Mouse (Mus musculus): ENCODE measurements around the gene Baz2b. TPM values are rescaled to one million over a fixed set of nuclear protein-coding genes. Genes with fewer than 3 reads are reported as not detected.

The Baz2b gene
- polyA plus RNA-seq, 1 experiment from 2014 or later = 55.1 TPM

GRCm38 (mm10) chr2:59992488-59993189, 217.0 kb downstream of the Baz2b start:
- Histone ChIP-seq H3K4me1 (peaks cover 36% of the 10 kb centered on the region), H3K27me3 (ENCODE audit: insufficient read depth, poor library complexity, severe bottlenecking) (no peaks in the 10 kb centered on the region), H3K4me3 (no peak overlapping the region), H3K36me3 (no peaks in the 10 kb centered on the region), H3K27ac (peak overlapping the region; percentile 37), H3K9me3 (no peaks in the 10 kb centered on the region)
- 51% methylated on average over 10 of the region's 10 CpGs for WGBS
- no peak for DNase-seq (ENCODE audit: low spot score)

- no peaks in the 10 kb centered on the region for H3K27me3 ChIP-seq (ENCODE audit: insufficient read depth, poor library complexity, severe bottlenecking)
- no peak overlapping the region for H3K4me3 ChIP-seq
- H3K4me1 ChIP-seq = peaks cover 38% of the 10 kb centered on the region
- no peaks in the 10 kb centered on the region for H3K36me3 ChIP-seq
- no peak for DNase-seq (ENCODE audit: low spot score)
- H3K27ac ChIP-seq = no peak overlapping the region
- no peaks in the 10 kb centered on the region for H3K9me3 ChIP-seq
Observed at GRCm38 (mm10) chr2:59991775-59992174, 217.9 kb downstream of the Baz2b start.

DNA sequence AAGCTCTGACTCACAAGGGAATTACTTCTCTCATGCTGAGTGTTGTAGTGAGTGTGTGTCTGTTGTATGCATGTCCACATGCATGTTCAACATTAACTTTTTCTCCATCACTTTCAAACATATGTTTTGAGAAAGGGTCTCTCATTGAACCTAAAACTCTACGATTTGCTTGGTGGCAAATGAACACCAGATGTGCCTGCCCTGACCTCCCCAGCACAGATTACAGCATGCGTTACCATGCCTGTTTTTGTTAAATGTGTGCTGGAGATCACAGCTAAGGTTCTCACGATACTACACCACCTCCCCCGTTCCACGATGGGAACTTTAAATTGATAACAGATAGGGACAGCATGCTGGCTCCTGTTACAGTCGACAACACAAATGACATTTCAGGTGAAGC, 222.1 kb downstream of the Baz2b start:
- 26% methylated on average over 6 of the region's 6 CpGs for WGBS
- Histone ChIP-seq H3K9me3 (no peaks in the 10 kb centered on the region), H3K4me3 (no peak overlapping the region), H3K4me1 (peaks cover 31% of the 10 kb centered on the region), H3K27me3 (ENCODE audit: insufficient read depth, poor library complexity, severe bottlenecking) (no peaks in the 10 kb centered on the region), H3K27ac (peak overlapping the region; percentile 7; the same call in 1 of the 2 replicates), H3K36me3 (no peaks in the 10 kb centered on the region)
- no peak for DNase-seq (ENCODE audit: low spot score)

DNA sequence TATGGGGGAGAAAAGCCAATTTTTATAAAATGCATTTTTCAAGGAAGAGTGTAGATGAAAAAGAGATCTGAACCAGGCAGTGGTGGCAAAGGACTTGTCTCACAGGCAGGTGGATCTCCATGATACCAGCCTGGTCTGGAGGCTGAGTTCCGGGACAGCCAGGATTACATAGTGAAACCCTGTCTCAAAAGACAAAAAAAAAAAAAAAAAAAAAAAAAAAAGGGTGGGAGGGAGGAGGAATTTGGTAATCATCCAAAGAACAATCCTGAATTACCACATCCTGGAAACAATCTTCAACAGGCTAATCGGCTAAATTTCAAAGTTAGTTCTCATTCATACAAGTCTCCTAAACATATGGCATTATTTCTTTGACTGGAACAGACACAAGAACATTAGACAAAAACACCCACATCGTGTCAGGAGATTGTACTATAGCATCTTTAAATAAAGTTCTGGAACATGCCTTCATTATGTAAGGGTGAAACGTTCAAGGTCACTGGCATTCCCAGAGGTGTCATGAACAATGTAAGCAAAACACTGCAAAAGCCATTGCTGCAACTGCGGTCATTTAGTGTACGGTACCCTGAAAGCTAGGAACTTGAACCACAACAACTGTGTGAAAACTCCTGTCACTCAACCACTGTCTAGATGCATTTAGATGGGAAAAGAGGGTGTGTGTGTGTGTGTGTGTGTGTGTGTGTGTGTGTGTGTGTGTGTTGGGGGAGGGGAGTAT, 230.0 kb downstream of the Baz2b start:
- Histone ChIP-seq H3K4me3 (no peak overlapping the region), H3K9me3 (no peaks in the 10 kb centered on the region), H3K27ac (no peak overlapping the region), H3K36me3 (peaks cover 27% of the 10 kb centered on the region; the same call in 1 of the 2 replicates), H3K27me3 (ENCODE audit: insufficient read depth, poor library complexity, severe bottlenecking) (no peaks in the 10 kb centered on the region), H3K4me1 (peaks cover 21% of the 10 kb centered on the region)
- 70% methylated on average over 6 of the region's 6 CpGs for WGBS
- no peak for DNase-seq (ENCODE audit: low spot score)

GRCm38 (mm10) chr2:59976680-59977079, 233.0 kb downstream of the Baz2b start:
- H3K36me3 ChIP-seq = peaks cover 27% of the 10 kb centered on the region; the same call in 1 of the 2 replicates
- no peaks in the 10 kb centered on the region for H3K27me3 ChIP-seq (ENCODE audit: insufficient read depth, poor library complexity, severe bottlenecking)
- H3K4me3 ChIP-seq = no peak overlapping the region
- no peak overlapping the region for H3K27ac ChIP-seq
- H3K9me3 ChIP-seq = no peaks in the 10 kb centered on the region
- peaks cover 37% of the 10 kb centered on the region for H3K4me1 ChIP-seq
- DNase-seq (ENCODE audit: low spot score) = no peak
- 89% methylated on average over 5 of the region's 5 CpGs for WGBS

DNA sequence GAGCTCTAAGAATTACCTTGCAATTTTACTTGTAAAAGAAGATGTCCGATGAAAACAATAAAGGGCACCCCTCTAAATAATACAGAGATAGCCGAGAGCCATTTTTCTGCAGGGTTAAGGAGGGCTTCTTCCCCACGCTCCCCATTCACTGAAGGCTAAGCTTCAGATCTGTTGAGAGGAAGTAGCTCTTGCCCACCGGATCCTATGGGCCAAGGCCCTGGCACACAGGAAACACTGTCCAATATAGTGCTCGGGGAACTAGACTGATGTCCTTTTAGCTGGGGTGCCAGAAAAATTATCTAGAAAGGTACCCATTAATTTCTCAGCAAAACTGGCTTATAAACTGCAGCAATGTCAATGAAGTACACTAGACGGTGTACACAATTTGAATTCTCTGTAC, 233.9 kb downstream of the Baz2b start:
- WGBS = 88% methylated on average over 6 of the region's 6 CpGs
- Histone ChIP-seq H3K9me3 (no peaks in the 10 kb centered on the region), H3K27me3 (ENCODE audit: insufficient read depth, poor library complexity, severe bottlenecking) (no peaks in the 10 kb centered on the region), H3K27ac (no peak overlapping the region), H3K36me3 (peaks cover 27% of the 10 kb centered on the region; the same call in 1 of the 2 replicates), H3K4me1 (peaks cover 43% of the 10 kb centered on the region), H3K4me3 (no peak overlapping the region)
- no peak for DNase-seq (ENCODE audit: low spot score)

DNA sequence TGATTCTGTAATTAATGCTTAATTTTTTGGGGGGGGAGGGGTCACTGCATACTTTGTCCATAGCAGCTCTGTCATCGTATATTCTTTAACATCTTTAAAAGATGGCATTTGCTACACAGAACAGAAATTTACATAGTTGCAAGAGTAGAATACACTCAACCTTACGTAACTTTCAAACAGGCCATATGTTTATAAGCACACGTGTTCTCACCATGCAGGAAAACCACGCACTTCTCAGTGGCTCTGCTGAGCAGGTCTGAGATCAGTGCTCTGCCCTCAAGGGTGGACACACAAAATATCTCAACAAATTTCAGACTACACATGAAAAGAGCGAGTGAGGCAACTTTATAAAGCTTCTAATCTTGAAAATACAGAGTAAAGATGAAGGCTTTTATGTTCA, 235.7 kb downstream of the Baz2b start:
- H3K36me3 ChIP-seq = peaks cover 30% of the 10 kb centered on the region; the same call in 1 of the 2 replicates
- no peak overlapping the region for H3K27ac ChIP-seq
- no peaks in the 10 kb centered on the region for H3K9me3 ChIP-seq
- 88% methylated on average over 5 of the region's 5 CpGs for WGBS
- no peak for DNase-seq (ENCODE audit: low spot score)
- H3K4me1 ChIP-seq = peaks cover 42% of the 10 kb centered on the region
- no peaks in the 10 kb centered on the region for H3K27me3 ChIP-seq (ENCODE audit: insufficient read depth, poor library complexity, severe bottlenecking)
- H3K4me3 ChIP-seq = no peak overlapping the region

GRCm38 (mm10) chr2:59973104-59973641, 236.5 kb downstream of the Baz2b start:
- WGBS = 28% methylated on average over 4 of the region's 4 CpGs
- H3K9me3 ChIP-seq = no peaks in the 10 kb centered on the region
- H3K4me1 ChIP-seq = peaks cover 42% of the 10 kb centered on the region
- peak overlapping the region; percentile 64 for H3K27ac ChIP-seq
- H3K4me3 ChIP-seq = no peak overlapping the region
- no peaks in the 10 kb centered on the region for H3K27me3 ChIP-seq (ENCODE audit: insufficient read depth, poor library complexity, severe bottlenecking)
- peak; percentile 71 for DNase-seq (ENCODE audit: low spot score)
- peaks cover 35% of the 10 kb centered on the region for H3K36me3 ChIP-seq

DNA sequence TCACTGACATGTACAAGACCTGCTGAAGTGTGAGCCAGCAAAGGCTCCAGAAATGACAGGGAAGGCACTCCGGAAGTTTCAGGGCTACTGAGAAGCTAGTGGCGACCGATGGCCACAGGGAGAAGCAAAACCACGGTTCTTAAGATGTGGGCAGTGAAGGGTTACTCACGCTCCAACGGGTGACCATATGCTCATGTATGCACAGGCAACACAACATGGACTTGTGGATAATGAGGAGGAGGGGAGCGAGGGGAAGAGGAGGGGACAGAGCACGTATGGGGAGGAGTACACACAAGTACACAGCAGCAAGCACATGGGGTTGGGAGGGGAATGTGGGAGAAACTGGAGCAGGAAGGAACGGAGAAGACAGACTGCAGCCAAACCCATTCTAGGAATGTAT, 239.1 kb downstream of the Baz2b start:
- Histone ChIP-seq H3K27ac (peak overlapping the region; percentile 53; the same call in 1 of the 2 replicates), H3K4me1 (peaks cover 36% of the 10 kb centered on the region), H3K4me3 (no peak overlapping the region), H3K27me3 (ENCODE audit: insufficient read depth, poor library complexity, severe bottlenecking) (no peaks in the 10 kb centered on the region), H3K36me3 (peaks cover 31% of the 10 kb centered on the region), H3K9me3 (no peaks in the 10 kb centered on the region)
- 81% methylated on average over 9 of the region's 9 CpGs for WGBS
- DNase-seq (ENCODE audit: low spot score) = no peak

DNA sequence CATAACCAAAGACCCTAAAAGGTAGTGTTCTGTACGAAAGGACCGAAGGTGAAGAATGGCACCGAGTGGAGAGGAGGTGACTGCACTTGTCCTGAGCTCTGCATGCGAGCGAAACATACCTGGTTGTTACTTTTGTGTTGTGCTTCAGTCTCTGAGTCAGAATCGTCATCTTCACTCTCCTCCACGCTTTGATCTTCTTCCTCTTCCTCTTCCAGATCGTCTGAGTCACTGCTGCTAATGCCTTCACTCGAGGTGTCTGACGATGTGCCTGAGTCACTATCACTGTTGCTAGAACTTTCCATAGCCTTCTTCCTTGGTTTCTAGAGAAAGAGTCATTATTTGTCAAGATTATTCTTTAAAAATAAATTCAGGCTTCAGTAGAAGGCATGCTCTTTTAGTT, 240.5 kb downstream of the Baz2b start:
- peaks cover 30% of the 10 kb centered on the region for H3K4me1 ChIP-seq
- H3K36me3 ChIP-seq = peaks cover 24% of the 10 kb centered on the region
- no peak overlapping the region for H3K27ac ChIP-seq
- WGBS = 76% methylated on average over 10 of the region's 10 CpGs
- no peak for DNase-seq (ENCODE audit: low spot score)
- no peaks in the 10 kb centered on the region for H3K27me3 ChIP-seq (ENCODE audit: insufficient read depth, poor library complexity, severe bottlenecking)
- H3K9me3 ChIP-seq = no peaks in the 10 kb centered on the region
- no peak overlapping the region for H3K4me3 ChIP-seq

DNA sequence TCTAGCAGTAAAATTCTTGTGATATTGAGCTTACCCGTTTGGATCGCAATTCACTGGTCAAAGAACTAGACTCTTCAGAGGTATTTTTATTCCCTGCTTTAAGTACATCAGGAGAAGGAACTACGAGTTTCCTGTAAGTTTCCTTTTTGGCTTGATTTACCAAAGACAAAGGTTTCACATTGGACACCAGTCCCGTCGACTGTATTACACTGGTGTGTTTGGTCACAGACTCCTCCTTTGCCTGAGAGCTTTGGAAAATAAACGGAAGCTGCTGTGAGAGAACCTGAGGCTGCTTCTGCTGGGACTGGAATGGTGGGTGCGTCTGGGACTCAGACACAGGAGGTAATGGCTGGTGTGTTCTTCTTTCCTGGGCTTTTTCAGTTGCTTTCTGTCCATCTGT, 241.0 kb downstream of the Baz2b start:
- Histone ChIP-seq H3K27me3 (ENCODE audit: insufficient read depth, poor library complexity, severe bottlenecking) (no peaks in the 10 kb centered on the region), H3K9me3 (no peaks in the 10 kb centered on the region), H3K4me1 (peaks cover 25% of the 10 kb centered on the region), H3K27ac (no peak overlapping the region), H3K36me3 (peaks cover 24% of the 10 kb centered on the region), H3K4me3 (no peak overlapping the region)
- DNase-seq (ENCODE audit: low spot score) = no peak
- WGBS = 87% methylated on average over 7 of the region's 7 CpGs

DNA sequence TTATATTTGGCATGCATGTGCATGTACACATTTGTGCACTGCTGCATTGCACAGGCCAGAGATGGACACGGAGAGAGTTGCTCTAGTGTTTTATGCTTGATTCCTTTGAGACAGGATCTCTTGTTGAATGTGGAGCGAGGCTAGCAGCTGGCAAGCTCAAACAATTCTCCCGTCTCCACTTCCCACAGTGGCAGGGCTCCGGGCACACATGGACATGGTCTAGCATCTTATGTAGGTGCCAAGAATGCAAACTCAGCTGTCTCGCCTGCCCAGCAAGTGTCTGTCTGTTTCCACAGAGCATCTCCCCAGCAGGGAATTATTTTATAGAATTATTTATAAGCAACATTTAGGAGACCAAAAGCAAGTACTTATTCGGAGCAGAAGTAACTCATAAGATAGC, 243.2 kb downstream of the Baz2b start:
- peaks cover 29% of the 10 kb centered on the region for H3K4me1 ChIP-seq
- no peaks in the 10 kb centered on the region for H3K9me3 ChIP-seq
- H3K36me3 ChIP-seq = peaks cover 28% of the 10 kb centered on the region
- no peak overlapping the region for H3K27ac ChIP-seq
- DNase-seq (ENCODE audit: low spot score) = no peak
- WGBS = 92% methylated on average over 6 of the region's 6 CpGs
- no peaks in the 10 kb centered on the region for H3K27me3 ChIP-seq (ENCODE audit: insufficient read depth, poor library complexity, severe bottlenecking)
- H3K4me3 ChIP-seq = no peak overlapping the region

GRCm38 (mm10) chr2:59963011-59963410, 246.6 kb downstream of the Baz2b start:
- no peaks in the 10 kb centered on the region for H3K9me3 ChIP-seq
- H3K4me3 ChIP-seq = no peak overlapping the region
- peaks cover 33% of the 10 kb centered on the region for H3K36me3 ChIP-seq
- H3K4me1 ChIP-seq = peaks cover 33% of the 10 kb centered on the region
- 65% methylated on average over 5 of the region's 5 CpGs for WGBS
- peak overlapping the region; percentile 57 for H3K27ac ChIP-seq
- H3K27me3 ChIP-seq (ENCODE audit: insufficient read depth, poor library complexity, severe bottlenecking) = no peaks in the 10 kb centered on the region
- DNase-seq (ENCODE audit: low spot score) = no peak

All from heart, embryonic 10.5 days (tissue).